Mouse (Mus musculus): ENCODE data around the gene Aip. TPM values are rescaled to one million over a fixed set of nuclear protein-coding genes. Genes with fewer than 3 reads are reported as not detected.

The Aip gene
- polyA plus RNA-seq, 1 experiment from 2014 or later: 75.9 TPM

GRCm38 (mm10) chr19:4162646-4163542 is 37.2 kb upstream of the Aip start, which contains the start of gene Rps6kb2:
TSS of gene Rps6kb2 (minus strand) at chr19:4163354.
- peak within 1 kb of the TSS; percentile 80 for H3K9ac ChIP-seq
- WGBS: 7% methylated on average over 42 of the region's 42 CpGs
- H3K9me3 ChIP-seq (replicated peaks): no peaks in the 10 kb centered on the region
- peaks cover 13% of the 10 kb centered on the region for H3K4me1 ChIP-seq
- H3K27me3 ChIP-seq: no peaks in the 10 kb centered on the region
- H3K36me3 ChIP-seq (ENCODE audit: poor library complexity, severe bottlenecking): peaks cover 39% of the 10 kb centered on the region
- peak within 1 kb of the TSS; percentile 74; the same call in 1 of the 2 replicates for H3K27ac ChIP-seq
- H3K4me3 ChIP-seq: peak within 1 kb of the TSS; percentile 66
- peak within 1 kb of the TSS; percentile 86 for H3K4me2 ChIP-seq
- peak; percentile 90 for ATAC-seq

- Histone ChIP-seq H3K27me3 (no peaks in the 10 kb centered on the region), H3K4me2 (no peak overlapping the region), H3K9ac (no peak overlapping the region), H3K9me3 (replicated peaks) (no peaks in the 10 kb centered on the region), H3K36me3 (ENCODE audit: poor library complexity, severe bottlenecking) (peaks cover 67% of the 10 kb centered on the region), H3K27ac (no peak overlapping the region), H3K4me1 (peaks cover 13% of the 10 kb centered on the region), H3K4me3 (no peak overlapping the region)
- WGBS: 94% methylated on average over 8 of the region's 8 CpGs
- ATAC-seq: no peak
These were observed 33.4 kb upstream of the Aip start for GRCm38 (mm10) chr19:4159049-4159448.

GRCm38 (mm10) chr19:4156771-4157170 is 31.1 kb upstream of the Aip start:
- H3K27me3 ChIP-seq: no peaks in the 10 kb centered on the region
- no peaks in the 10 kb centered on the region for H3K4me1 ChIP-seq
- ATAC-seq: no peak
- no peaks in the 10 kb centered on the region for H3K9me3 ChIP-seq (replicated peaks)
- 90% methylated on average over 12 of the region's 12 CpGs for WGBS
- no peak overlapping the region for H3K4me3 ChIP-seq
- H3K36me3 ChIP-seq (ENCODE audit: poor library complexity, severe bottlenecking): peaks cover 88% of the 10 kb centered on the region
- no peak overlapping the region for H3K4me2 ChIP-seq
- H3K27ac ChIP-seq: no peak overlapping the region
- H3K9ac ChIP-seq: no peak overlapping the region

- no peak overlapping the region; the same call in 1 of the 2 replicates for H3K27ac ChIP-seq
- no peaks in the 10 kb centered on the region for H3K4me1 ChIP-seq
- no peak for ATAC-seq
- H3K4me2 ChIP-seq: no peak overlapping the region
- no peaks in the 10 kb centered on the region for H3K9me3 ChIP-seq (replicated peaks)
- H3K36me3 ChIP-seq (ENCODE audit: poor library complexity, severe bottlenecking): peaks cover 86% of the 10 kb centered on the region
- WGBS: 69% methylated on average over 18 of the region's 20 CpGs
- H3K4me3 ChIP-seq: no peak overlapping the region
- H3K9ac ChIP-seq: no peak overlapping the region
- no peaks in the 10 kb centered on the region for H3K27me3 ChIP-seq
These were observed 30.5 kb upstream of the Aip start for GRCm38 (mm10) chr19:4156073-4156579.

GRCm38 (mm10) chr19:4155223-4156072 is 29.8 kb upstream of the Aip start:
- no peak for ATAC-seq
- H3K9me3 ChIP-seq (replicated peaks): no peaks in the 10 kb centered on the region
- H3K27ac ChIP-seq: no peak overlapping the region; the same call in 1 of the 2 replicates
- no peak overlapping the region for H3K4me2 ChIP-seq
- peaks cover 86% of the 10 kb centered on the region for H3K36me3 ChIP-seq (ENCODE audit: poor library complexity, severe bottlenecking)
- H3K27me3 ChIP-seq: no peaks in the 10 kb centered on the region
- 67% methylated on average over 6 of the region's 6 CpGs for WGBS
- H3K4me3 ChIP-seq: no peak overlapping the region
- H3K4me1 ChIP-seq: no peaks in the 10 kb centered on the region
- no peak overlapping the region for H3K9ac ChIP-seq

- Histone ChIP-seq H3K36me3 (ENCODE audit: poor library complexity, severe bottlenecking) (peaks cover 87% of the 10 kb centered on the region), H3K4me1 (peaks cover 5% of the 10 kb centered on the region), H3K27me3 (no peaks in the 10 kb centered on the region), H3K9me3 (replicated peaks) (no peaks in the 10 kb centered on the region), H3K4me3 (no peak overlapping the region), H3K9ac (no peak overlapping the region), H3K4me2 (no peak overlapping the region), H3K27ac (no peak overlapping the region; the same call in 1 of the 2 replicates)
- WGBS: 85% methylated on average over 13 of the region's 13 CpGs
- ATAC-seq: 0 out of 2 replicates have a peak, but pooled peaks have one; percentile 14
These were observed 29.0 kb upstream of the Aip start for GRCm38 (mm10) chr19:4154437-4155222.

GRCm38 (mm10) chr19:4153232-4153654 is 27.6 kb upstream of the Aip start, which contains the start of gene Ptprcap:
TSS of gene Ptprcap (plus strand) at chr19:4153604.
- Histone ChIP-seq H3K9ac (no peak within 1 kb of the TSS), H3K4me2 (no peak within 1 kb of the TSS), H3K4me3 (no peak within 1 kb of the TSS), H3K36me3 (ENCODE audit: poor library complexity, severe bottlenecking) (peaks cover 73% of the 10 kb centered on the region), H3K27ac (no peak within 1 kb of the TSS), H3K27me3 (no peaks in the 10 kb centered on the region), H3K4me1 (peaks cover 14% of the 10 kb centered on the region), H3K9me3 (replicated peaks) (no peaks in the 10 kb centered on the region)
- 77% methylated on average over 11 of the region's 11 CpGs for WGBS
- no peak for ATAC-seq

- Histone ChIP-seq H3K9ac (no peak overlapping the region), H3K36me3 (ENCODE audit: poor library complexity, severe bottlenecking) (peaks cover 67% of the 10 kb centered on the region)
- no peak for ATAC-seq
These were observed 27.0 kb upstream of the Aip start for GRCm38 (mm10) chr19:4152445-4153231.

GRCm38 (mm10) chr19:4151898-4152297 is 26.2 kb upstream of the Aip start:
- Histone ChIP-seq H3K36me3 (ENCODE audit: poor library complexity, severe bottlenecking) (peaks cover 60% of the 10 kb centered on the region), H3K27me3 (no peaks in the 10 kb centered on the region), H3K4me1 (peaks cover 26% of the 10 kb centered on the region), H3K9ac (no peak overlapping the region), H3K27ac (no peak overlapping the region), H3K9me3 (replicated peaks) (no peaks in the 10 kb centered on the region), H3K4me3 (no peak overlapping the region), H3K4me2 (no peak overlapping the region)
- ATAC-seq: no peak
- 89% methylated on average over 5 of the region's 5 CpGs for whole genome bisulfite sequencing

More at GRCm38 (mm10) chr19:4152445-4153231, 27.0 kb upstream of the Aip start:
- Histone ChIP-seq H3K9me3 (replicated peaks) (no peaks in the 10 kb centered on the region), H3K27me3 (no peaks in the 10 kb centered on the region), H3K27ac (no peak overlapping the region), H3K4me1 (peaks cover 20% of the 10 kb centered on the region), H3K4me2 (no peak overlapping the region), H3K4me3 (no peak overlapping the region)
- WGBS: 90% methylated on average over 8 of the region's 8 CpGs

- Histone ChIP-seq H3K9ac (no peak overlapping the region), H3K4me2 (no peak overlapping the region), H3K36me3 (ENCODE audit: poor library complexity, severe bottlenecking) (peaks cover 56% of the 10 kb centered on the region), H3K4me1 (peaks cover 26% of the 10 kb centered on the region), H3K4me3 (no peak overlapping the region), H3K9me3 (replicated peaks) (no peaks in the 10 kb centered on the region), H3K27ac (no peak overlapping the region), H3K27me3 (no peaks in the 10 kb centered on the region)
- ATAC-seq: no peak
- 74% methylated on average over 5 of the region's 5 CpGs for WGBS
These were observed 25.8 kb upstream of the Aip start for GRCm38 (mm10) chr19:4151488-4151860.

All from forebrain, embryonic 13.5 days (tissue).